Mouse (Mus musculus) lung, postnatal 10 days (tissue): ENCODE results near the gene Clec2h.
"Not testable (repeated sequence)": the region's sequence is repeated elsewhere in the genome, so short reads cannot be mapped to it uniquely, and the experiment has no call there.

ENCODE experiments used
- DNase-seq: peaks from one replicate; pipeline ENCODE4 v3.0.0; 2021

The Clec2h gene

GRCm38 (mm10) chr6:128662206-128662605, at the start of gene Clec2h:
TSS of gene Clec2h (plus strand) at chr6:128662385.
- DNase-seq: no peak

- no peak for DNase-seq
Observed at GRCm38 (mm10) chr6:128622733-128623132, 39.5 kb upstream of the Clec2h start.

DNA sequence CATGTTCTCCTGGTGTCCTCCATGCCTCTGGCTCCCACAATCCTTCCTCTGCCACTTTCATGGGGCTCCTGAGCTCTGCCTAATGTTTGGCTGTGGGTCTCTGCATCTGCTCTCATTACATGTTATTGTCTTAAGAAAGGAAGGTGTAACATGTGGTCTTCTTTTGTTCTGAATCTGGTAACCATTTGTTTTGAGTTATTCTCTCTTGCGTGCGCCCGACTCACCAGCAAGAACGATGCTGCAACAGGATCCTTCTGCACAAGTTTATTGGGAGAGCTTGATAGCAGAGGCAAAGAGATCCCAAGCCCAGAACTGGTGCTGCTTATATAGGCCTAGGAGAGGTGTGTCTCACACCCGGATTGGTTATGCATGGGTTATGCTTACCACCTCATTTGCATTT, 38.8 kb upstream of the Clec2h start, which contains the start of gene Klrb1a:
Klrb1a (minus strand) TSS at position 101 of the 400 bp plus-strand sequence.
- not testable (repeated sequence) for DNase-seq

DNA sequence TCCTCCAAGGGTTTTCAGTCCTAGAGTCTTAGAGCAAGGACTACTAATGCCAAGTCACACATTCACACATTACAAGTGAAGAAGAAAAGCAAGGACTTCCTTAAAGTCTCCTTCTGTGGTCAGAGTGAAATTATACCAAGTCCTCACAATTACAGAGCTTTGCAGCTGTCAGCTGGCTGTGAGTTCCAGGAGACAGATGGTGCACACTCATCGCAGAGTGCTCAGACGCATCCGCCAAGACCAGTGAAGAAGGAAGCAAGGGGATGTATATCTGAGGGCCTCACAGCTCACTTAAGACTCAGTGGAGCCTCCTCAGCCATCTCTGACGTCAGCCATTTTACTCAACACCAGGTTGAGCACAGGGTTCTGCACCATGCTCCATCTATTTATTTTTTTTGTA, 37.8 kb upstream of the Clec2h start:
- no peak for DNase-seq

DNA sequence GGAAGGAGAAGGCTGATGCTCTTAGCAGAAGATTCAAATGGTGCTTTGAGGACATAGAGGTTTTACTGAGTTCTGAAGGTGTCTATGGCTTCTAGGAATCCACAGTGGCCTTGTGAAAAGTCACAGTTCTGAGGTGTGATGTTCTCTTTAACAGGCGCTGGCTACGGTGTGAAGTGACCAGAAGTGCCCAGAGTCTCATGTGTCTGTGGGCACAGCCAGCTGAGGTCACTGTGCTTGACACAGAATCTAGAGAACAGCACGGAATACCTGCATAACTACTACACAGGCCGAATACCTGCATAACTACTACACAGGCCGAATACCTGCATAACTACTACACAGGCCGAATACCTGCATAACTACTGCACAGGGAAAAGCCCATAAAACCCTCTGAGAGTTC, 36.9 kb upstream of the Clec2h start:
- not testable (repeated sequence) for DNase-seq

DNA sequence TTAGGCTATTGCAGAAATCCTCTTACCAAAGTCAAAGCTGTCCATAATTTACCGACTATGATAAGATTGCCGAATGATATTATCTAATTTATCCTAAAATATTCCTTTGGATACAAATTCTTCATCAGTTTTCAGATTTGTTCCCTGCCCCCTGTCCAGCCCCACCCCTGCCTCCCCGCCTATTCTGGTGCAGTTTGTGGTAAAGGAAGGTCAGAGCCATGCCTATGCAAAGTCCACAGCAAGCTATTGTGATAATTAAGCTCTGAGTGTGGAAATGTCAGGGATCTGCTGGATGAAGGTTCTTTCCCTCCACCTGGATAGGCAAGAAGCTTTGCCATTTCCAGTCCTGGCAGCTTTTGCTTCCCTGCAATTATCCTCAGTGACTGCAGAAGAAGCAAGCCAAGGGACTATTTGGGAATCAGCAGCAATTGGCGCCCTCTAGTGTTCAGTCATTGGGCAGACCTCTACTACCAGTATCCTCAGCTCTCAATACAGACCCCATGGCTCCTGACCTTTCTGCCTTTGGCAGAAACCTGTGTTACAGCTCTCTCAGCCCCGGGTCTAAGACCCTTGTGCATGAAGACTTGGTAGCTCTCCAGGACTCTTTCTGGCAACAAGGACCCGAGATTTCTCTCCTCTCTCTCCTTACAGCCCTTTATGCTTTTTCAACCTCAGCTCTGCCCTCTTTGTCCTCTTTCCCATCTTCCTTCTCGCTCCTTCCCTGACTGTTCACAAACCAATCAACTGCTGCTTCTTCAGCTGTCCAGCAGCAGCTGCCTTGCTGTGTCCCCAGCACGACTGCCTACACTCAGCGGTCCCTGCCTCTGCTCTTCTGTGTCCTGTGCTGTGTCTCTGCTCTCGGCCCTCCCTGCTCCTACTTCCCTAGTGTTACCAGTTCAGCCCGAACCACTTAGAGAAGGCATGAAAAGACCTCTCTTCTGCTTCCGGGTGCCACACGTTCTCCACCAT, 32.1 kb upstream of the Clec2h start:
- peak; percentile 68 for DNase-seq

DNA sequence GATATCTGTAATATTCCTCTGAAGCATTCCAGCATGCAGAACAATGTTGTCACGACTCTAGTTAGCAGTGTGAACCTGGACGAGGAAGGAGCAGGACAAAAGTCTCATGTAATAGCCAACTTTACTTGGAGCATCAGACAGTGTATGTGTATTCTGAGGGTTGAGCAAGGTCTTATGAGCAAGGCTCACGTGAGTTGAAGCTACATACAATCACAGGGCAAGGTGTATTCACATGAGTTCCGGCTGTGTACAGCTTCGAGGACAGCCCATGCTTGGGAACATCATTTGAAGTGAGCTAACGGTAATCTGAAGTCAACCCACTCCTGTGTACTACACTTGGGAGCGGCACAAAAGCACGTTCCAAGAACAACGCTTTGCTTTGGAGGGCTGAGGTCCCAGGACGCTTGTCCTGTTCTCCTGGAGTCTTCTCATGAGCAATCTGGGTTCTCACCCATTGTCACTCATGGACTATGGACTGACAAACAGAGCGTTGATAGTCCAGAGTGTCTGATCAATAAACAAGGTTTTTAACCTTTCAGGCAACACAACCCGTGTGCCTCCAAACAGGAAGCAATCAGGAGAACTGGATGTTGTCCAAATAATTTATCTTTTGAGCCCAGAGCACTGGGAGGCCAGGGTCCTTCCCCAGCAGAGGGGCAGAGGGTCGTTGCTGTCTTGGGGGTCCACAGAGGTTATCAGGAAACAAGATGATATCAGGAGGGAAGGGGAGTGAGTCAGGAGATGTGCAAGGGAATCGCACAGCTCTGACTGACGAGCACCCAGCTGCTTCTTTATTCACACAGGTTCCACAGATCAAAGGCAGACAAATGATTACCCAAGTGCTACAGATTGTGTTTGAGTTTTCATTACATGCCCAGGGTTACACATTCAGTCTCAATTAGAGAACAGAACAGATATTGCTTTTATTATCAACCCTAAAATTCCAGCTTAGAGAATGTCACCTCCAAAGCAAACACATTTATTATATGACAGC, 31.0 kb upstream of the Clec2h start:
- DNase-seq: not testable (repeated sequence)

DNA sequence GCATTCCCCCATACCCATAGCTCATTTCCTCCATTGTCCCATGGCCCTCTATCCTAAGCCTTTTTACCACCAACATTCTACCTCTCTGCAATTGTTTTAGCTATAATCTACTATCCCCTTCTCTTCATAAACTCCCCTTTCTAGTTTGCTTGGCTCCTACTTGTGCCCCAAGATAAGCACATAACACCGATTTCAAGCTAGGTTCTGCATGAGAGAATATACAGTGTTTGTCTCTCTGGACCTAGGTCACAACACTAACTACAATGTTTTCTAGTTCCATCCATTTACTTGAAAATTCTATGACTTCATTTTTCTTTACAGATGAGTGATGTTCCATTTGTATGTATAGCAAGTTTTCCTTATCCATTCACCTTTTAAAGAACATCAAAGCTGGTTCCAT, 21.5 kb upstream of the Clec2h start:
- DNase-seq: no peak

- DNase-seq: no peak
Observed at GRCm38 (mm10) chr6:128641116-128641716, 21.0 kb upstream of the Clec2h start.

DNA sequence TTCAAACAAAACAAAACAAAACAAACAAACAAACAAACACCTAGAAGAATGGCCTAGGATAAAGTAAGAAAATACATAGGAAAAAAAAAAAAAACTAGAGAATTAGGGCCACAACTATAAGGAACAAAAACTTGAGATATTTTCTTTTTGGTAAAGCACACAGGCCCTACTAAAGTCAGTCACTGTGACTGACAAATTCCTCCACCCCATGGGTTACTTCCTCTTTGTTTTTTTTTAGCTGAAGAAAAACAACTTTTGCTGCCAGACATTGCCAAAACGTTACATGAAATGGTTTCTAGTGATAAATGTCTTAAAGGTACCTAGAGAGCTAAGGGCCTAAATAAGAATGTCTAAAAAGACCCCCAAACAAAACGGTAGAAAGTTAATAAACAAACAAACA, 18.2 kb upstream of the Clec2h start:
- no peak for DNase-seq

- DNase-seq: not testable (repeated sequence)
Observed at GRCm38 (mm10) chr6:128644694-128645093, 17.5 kb upstream of the Clec2h start.

- DNase-seq: not testable (repeated sequence)
Observed at GRCm38 (mm10) chr6:128645708-128646107, 16.5 kb upstream of the Clec2h start.

DNA sequence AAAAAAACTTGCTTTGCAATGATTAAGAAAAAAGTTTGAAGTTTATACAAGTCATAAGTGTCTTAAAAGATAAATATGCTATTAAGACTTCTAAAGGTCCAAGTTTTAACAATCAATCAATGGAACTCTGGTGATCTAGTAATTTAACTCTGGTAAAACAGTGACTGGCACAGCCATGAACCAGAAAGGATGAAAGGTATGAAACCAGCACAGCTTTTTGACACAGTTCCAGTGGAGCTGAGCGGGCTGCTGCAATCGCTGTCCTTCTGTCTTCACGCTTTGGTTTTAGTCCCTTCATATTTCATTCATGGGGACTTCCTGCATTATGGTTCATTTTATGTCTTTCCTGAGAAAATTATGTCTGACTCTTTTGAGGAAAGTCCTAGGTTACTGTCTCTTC, 12.5 kb upstream of the Clec2h start:
- no peak for DNase-seq

GRCm38 (mm10) chr6:128650187-128650586, 12.0 kb upstream of the Clec2h start:
- peak; percentile 13 for DNase-seq

- not testable (repeated sequence) for DNase-seq
Observed at GRCm38 (mm10) chr6:128650827-128651226, 11.4 kb upstream of the Clec2h start.

DNA sequence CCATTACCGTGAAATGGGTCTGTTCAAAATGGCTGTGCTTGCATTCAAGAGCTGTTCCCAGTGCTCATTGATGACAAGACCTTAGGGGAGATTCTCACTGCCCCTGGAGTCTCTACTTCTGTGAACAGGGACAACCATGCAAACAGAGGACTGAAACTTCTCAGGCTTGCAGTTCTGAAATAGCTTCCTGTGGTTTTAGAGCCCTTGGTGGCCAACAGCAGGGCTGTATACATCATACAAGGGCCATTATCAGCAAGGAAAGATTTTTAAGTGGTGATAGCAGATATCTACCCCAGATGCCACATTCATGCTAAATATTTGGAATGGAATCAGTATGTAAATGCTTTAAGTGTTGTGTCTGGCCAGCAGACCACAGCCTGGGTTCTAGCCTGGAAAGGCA, 9.2 kb upstream of the Clec2h start:
- DNase-seq: no peak

DNA sequence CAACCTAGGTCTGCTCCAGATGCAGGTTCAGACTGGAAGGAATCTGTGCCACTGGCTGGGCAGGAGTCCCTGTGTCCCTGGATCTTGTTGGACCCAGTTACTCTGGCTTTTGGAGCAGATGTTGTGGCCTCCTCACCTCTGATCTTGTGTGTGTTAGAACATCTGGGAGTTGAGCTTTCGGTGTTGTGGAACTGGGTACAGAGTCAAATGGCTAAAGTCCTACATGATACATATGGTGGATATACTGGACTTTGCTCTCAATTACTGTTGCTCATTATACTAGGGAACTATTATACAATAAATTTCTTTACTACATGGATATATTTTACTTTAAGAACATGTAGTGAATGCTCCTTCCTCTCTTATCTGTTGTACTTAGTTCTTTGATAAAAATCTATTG, 936 bp upstream of the Clec2h start:
- no peak for DNase-seq

DNA sequence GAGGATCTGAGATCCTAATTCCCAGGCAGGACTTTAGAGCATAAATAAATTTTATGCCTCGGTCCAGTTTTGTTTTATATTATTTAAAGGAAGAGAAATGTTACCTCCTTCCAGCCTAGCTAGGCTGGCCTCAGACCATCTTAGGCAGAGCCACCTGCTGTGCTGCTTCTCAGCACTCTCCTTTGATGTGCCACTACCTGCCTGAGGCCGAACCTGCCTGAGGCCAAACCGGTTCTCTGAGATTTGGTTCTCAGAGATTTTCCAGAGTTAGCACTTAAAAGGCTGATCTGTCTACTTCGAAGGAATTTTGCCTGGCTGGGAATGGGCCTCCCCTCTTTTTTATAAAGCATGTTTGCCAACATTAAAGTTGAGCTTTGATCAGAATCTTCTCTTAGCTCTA, 7.8 kb downstream of the Clec2h start:
- no peak for DNase-seq

GRCm38 (mm10) chr6:128679574-128679973, 17.4 kb downstream of the Clec2h start:
- no peak for DNase-seq

GRCm38 (mm10) chr6:128701691-128702090, 39.5 kb downstream of the Clec2h start:
- DNase-seq: no peak

DNA sequence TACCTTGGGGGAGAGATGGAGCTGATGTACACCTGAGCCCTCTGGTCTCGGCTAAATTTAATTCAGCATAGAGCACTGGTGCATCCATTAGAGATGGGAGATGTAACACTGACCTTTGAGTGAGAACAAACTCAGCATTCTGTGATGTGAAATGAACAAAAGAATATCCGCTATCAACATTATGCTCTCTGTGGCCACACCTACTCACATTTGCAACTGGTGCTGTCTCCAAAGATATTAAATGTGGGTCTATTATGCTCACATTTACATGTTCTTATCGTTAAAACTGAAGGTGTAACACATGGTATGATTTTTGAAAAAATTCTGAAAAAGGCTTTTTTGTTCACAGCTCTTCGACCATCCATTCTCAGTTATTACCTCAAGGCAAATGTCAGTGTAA, 60.8 kb downstream of the Clec2h start, which contains the start of gene Klrb1:
Klrb1 (minus strand) TSS at position 101 of the 400 bp plus-strand sequence.
- no peak for DNase-seq
